Mouse (Mus musculus): ENCODE measurements around the gene Tmem39a. TPM values are rescaled to one million over a fixed set of nuclear protein-coding genes. Genes with fewer than 3 reads are reported as not detected.

Gene Tmem39a
- polyA plus RNA-seq, 1 experiment from 2014 or later, result 96.2 TPM

DNA sequence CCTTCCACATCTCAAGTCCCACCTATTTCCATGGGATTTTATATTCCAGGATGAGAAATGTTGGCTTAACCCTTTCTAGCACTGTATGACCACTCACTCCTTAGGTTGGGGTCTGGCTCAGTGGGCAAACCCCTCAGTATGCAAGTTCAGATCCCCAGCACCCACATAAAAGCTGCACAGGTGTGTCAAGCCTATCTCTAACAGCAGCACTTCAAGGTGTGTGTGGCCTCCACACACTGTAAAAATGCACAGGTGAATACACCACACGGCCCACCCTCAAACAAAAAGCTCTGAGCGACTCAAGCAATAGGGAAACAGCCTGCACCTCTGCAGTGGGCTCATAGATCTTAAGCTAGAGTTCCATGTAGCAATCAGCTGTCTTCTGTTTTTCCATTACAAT, 37.6 kb downstream of the Tmem39a start:
- no peaks in the 10 kb centered on the region for H3K4me1 ChIP-seq
- H3K27ac ChIP-seq (replicated peaks), result no peak overlapping the region
- no peak for DNase-seq (ENCODE audit: low spot score)
- no peak overlapping the region for H3K4me3 ChIP-seq
- H3K27me3 ChIP-seq (replicated peaks; ENCODE audit: low read depth, poor library complexity, severe bottlenecking), result no peaks in the 10 kb centered on the region
- H3K9me3 ChIP-seq, result no peaks in the 10 kb centered on the region
- WGBS, result 84% methylated on average over 2 of the region's 2 CpGs
- peaks cover 54% of the 10 kb centered on the region for H3K36me3 ChIP-seq (replicated peaks)

DNA sequence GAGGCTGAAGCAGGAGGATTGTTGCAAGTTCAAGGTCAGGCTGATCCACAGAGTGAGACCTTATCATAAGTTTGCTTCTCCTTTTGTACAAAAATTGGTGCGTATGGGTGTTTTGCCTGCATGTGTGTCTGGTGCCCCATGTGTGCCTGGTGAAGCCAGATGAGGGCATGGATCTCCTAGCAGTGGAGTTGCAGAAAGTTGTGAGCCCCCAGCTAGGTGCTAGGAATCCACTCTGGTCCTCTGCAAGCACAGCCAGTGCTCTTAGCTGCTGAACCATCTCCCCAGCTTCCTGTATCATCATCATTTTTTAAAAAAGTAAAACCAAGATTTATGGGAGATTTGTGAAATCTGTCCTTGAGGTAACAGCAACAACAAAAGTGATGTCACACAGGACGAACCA, 38.2 kb downstream of the Tmem39a start:
- no peaks in the 10 kb centered on the region for H3K27me3 ChIP-seq (replicated peaks; ENCODE audit: low read depth, poor library complexity, severe bottlenecking)
- peaks cover 54% of the 10 kb centered on the region for H3K36me3 ChIP-seq (replicated peaks)
- no peak for DNase-seq (ENCODE audit: low spot score)
- no peak overlapping the region for H3K27ac ChIP-seq (replicated peaks)
- H3K4me1 ChIP-seq, result no peaks in the 10 kb centered on the region
- H3K4me3 ChIP-seq, result no peak overlapping the region
- H3K9me3 ChIP-seq, result no peaks in the 10 kb centered on the region
- WGBS, result 95% methylated on average over 2 of the region's 2 CpGs

- no peaks in the 10 kb centered on the region for H3K9me3 ChIP-seq
- no peak for DNase-seq (ENCODE audit: low spot score)
- no peak overlapping the region for H3K4me3 ChIP-seq
- 0 out of 2 replicates have a peak, but pooled peaks cover 4% of the 10 kb centered on the region for H3K4me1 ChIP-seq
- 82% methylated on average over 11 of the region's 11 CpGs for WGBS
- H3K27me3 ChIP-seq (replicated peaks; ENCODE audit: low read depth, poor library complexity, severe bottlenecking), result no peaks in the 10 kb centered on the region
- H3K36me3 ChIP-seq (replicated peaks), result peaks cover 53% of the 10 kb centered on the region
- no peak overlapping the region for H3K27ac ChIP-seq (replicated peaks)
These were observed 40.6 kb downstream of the Tmem39a start for GRCm38 (mm10) chr16:38598986-38599680.

DNA sequence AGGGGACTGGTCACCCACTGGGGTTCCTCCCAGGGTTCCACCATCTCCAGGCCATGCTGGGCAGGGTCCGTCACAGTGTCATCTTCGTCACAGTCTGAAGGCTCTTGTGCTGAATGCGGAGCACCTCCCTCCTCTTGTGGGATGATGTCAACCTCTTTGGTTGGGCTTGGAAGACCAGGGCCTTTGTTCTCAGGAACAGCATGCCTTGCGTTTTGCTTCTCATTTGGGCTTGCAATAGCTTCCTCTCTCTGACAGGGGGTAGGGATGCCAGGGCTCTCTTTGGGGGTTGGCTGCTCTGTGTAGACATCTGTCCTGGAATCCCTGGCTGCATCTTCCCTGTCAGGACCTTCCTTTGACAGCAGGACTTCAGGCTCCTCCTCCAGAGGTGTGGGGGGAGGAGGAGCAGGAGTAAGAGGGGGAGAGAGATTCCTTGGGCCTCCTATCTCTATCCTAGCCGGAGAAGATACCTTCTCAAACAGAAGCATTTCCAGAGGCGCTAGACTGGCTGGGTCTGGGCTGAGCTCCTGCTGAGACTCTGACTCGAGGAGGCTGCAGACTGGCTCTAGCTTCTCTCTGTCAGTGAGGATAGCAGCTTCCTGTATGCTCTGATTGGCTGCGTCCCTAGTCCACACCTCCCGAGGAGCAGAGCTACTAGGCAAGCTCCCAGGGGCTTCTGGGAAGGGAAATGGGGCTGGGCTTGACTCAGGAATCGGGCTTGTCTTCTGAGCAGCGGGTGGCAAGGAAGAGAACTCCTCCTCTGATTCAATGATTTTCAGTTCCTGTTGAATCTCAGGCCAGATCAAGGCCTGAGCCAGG, 44.7 kb downstream of the Tmem39a start:
- H3K9me3 ChIP-seq, result no peaks in the 10 kb centered on the region
- 55% methylated on average over 11 of the region's 11 CpGs for WGBS
- peaks cover 71% of the 10 kb centered on the region for H3K36me3 ChIP-seq (replicated peaks)
- H3K4me1 ChIP-seq, result 0 out of 2 replicates have a peak, but pooled peaks cover 4% of the 10 kb centered on the region
- H3K4me3 ChIP-seq, result no peak overlapping the region
- no peaks in the 10 kb centered on the region for H3K27me3 ChIP-seq (replicated peaks; ENCODE audit: low read depth, poor library complexity, severe bottlenecking)
- DNase-seq (ENCODE audit: low spot score), result peak; percentile 17
- no peak overlapping the region; the same call in 1 of the 2 replicates for H3K27ac ChIP-seq (replicated peaks)

GRCm38 (mm10) chr16:38606509-38606908, 48.0 kb downstream of the Tmem39a start:
- no peak for DNase-seq (ENCODE audit: low spot score)
- H3K4me1 ChIP-seq, result peaks cover 15% of the 10 kb centered on the region; the same call in 1 of the 2 replicates
- H3K9me3 ChIP-seq, result peaks cover 9% of the 10 kb centered on the region; the same call in 1 of the 2 replicates
- peaks cover 88% of the 10 kb centered on the region for H3K36me3 ChIP-seq (replicated peaks)
- WGBS, result 83% methylated on average over 7 of the region's 7 CpGs
- H3K27me3 ChIP-seq (replicated peaks; ENCODE audit: low read depth, poor library complexity, severe bottlenecking), result no peaks in the 10 kb centered on the region
- no peak overlapping the region for H3K27ac ChIP-seq (replicated peaks)
- H3K4me3 ChIP-seq, result no peak overlapping the region

- DNase-seq (ENCODE audit: low spot score), result no peak
- Histone ChIP-seq H3K9me3 (peaks cover 9% of the 10 kb centered on the region; the same call in 1 of the 2 replicates), H3K27me3 (replicated peaks; ENCODE audit: low read depth, poor library complexity, severe bottlenecking) (no peaks in the 10 kb centered on the region), H3K4me1 (peaks cover 10% of the 10 kb centered on the region; the same call in 1 of the 2 replicates), H3K27ac (replicated peaks) (0 out of 2 replicates have a peak overlapping the region, but pooled peaks have one; percentile 40), H3K36me3 (replicated peaks) (peaks cover 78% of the 10 kb centered on the region), H3K4me3 (no peak overlapping the region)
- 77% methylated on average over 12 of the region's 12 CpGs for WGBS
These were observed 50.2 kb downstream of the Tmem39a start for GRCm38 (mm10) chr16:38608687-38609086.

- H3K4me1 ChIP-seq, result peaks cover 10% of the 10 kb centered on the region; the same call in 1 of the 2 replicates
- WGBS, result 62% methylated on average over 18 of the region's 18 CpGs
- H3K9me3 ChIP-seq, result peaks cover 9% of the 10 kb centered on the region; the same call in 1 of the 2 replicates
- no peak overlapping the region for H3K4me3 ChIP-seq
- peak; percentile 52 for DNase-seq (ENCODE audit: low spot score)
- H3K27me3 ChIP-seq (replicated peaks; ENCODE audit: low read depth, poor library complexity, severe bottlenecking), result no peaks in the 10 kb centered on the region
- peaks cover 74% of the 10 kb centered on the region for H3K36me3 ChIP-seq (replicated peaks)
- 0 out of 2 replicates have a peak overlapping the region, but pooled peaks have one; percentile 40 for H3K27ac ChIP-seq (replicated peaks)
These were observed 50.6 kb downstream of the Tmem39a start for GRCm38 (mm10) chr16:38609092-38609491.

- peaks cover 18% of the 10 kb centered on the region; the same call in 1 of the 2 replicates for H3K9me3 ChIP-seq
- no peak for DNase-seq (ENCODE audit: low spot score)
- 72% methylated on average over 5 of the region's 5 CpGs for WGBS
- H3K4me3 ChIP-seq, result no peak overlapping the region
- H3K4me1 ChIP-seq, result peaks cover 10% of the 10 kb centered on the region; the same call in 1 of the 2 replicates
- no peaks in the 10 kb centered on the region for H3K27me3 ChIP-seq (replicated peaks; ENCODE audit: low read depth, poor library complexity, severe bottlenecking)
- H3K36me3 ChIP-seq (replicated peaks), result peaks cover 63% of the 10 kb centered on the region
- no peak overlapping the region for H3K27ac ChIP-seq (replicated peaks)
These were observed 54.1 kb downstream of the Tmem39a start for GRCm38 (mm10) chr16:38612646-38613045.

GRCm38 (mm10) chr16:38613646-38614045, 55.1 kb downstream of the Tmem39a start:
- Histone ChIP-seq H3K4me1 (peaks cover 10% of the 10 kb centered on the region; the same call in 1 of the 2 replicates), H3K4me3 (no peak overlapping the region), H3K27me3 (replicated peaks; ENCODE audit: low read depth, poor library complexity, severe bottlenecking) (no peaks in the 10 kb centered on the region), H3K27ac (replicated peaks) (no peak overlapping the region), H3K36me3 (replicated peaks) (peaks cover 56% of the 10 kb centered on the region), H3K9me3 (peaks cover 18% of the 10 kb centered on the region; the same call in 1 of the 2 replicates)
- no peak for DNase-seq (ENCODE audit: low spot score)
- WGBS, result 88% methylated on average over 6 of the region's 6 CpGs

DNA sequence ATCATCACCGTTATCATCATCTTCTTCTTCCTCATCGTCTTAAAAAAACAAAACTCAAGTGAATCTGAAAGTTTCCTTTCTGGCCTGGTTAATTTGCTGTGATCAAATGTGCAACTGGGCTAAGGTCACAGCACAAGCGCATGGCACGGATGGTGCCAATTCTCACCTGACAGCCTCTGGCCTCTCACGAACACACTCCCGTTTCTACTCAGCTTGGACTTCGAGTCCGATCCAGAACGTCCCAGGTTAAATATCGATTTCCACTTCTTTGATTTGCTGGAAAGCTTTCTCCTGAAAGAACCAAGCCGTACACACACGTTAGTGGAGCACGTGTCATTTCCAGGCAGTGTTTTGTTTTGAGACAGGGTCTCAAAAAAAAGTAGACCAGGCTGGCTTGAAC, 59.5 kb downstream of the Tmem39a start:
- no peak for DNase-seq (ENCODE audit: low spot score)
- Histone ChIP-seq H3K27me3 (replicated peaks; ENCODE audit: low read depth, poor library complexity, severe bottlenecking) (no peaks in the 10 kb centered on the region), H3K9me3 (peaks cover 9% of the 10 kb centered on the region; the same call in 1 of the 2 replicates), H3K4me1 (no peaks in the 10 kb centered on the region), H3K36me3 (replicated peaks) (peaks cover 34% of the 10 kb centered on the region), H3K4me3 (no peak overlapping the region), H3K27ac (replicated peaks) (no peak overlapping the region)
- 96% methylated on average over 13 of the region's 13 CpGs for WGBS

GRCm38 (mm10) chr16:38619054-38619453, 60.6 kb downstream of the Tmem39a start:
- Histone ChIP-seq H3K4me1 (0 out of 2 replicates have a peak, but pooled peaks cover 3% of the 10 kb centered on the region), H3K27ac (replicated peaks) (no peak overlapping the region), H3K27me3 (replicated peaks; ENCODE audit: low read depth, poor library complexity, severe bottlenecking) (no peaks in the 10 kb centered on the region), H3K4me3 (no peak overlapping the region), H3K9me3 (peaks cover 9% of the 10 kb centered on the region; the same call in 1 of the 2 replicates), H3K36me3 (replicated peaks) (peaks cover 42% of the 10 kb centered on the region)
- WGBS, result 25% methylated on average over 6 of the region's 6 CpGs
- peak; percentile 78 for DNase-seq (ENCODE audit: low spot score)

- H3K4me3 ChIP-seq, result no peak overlapping the region
- no peaks in the 10 kb centered on the region for H3K27me3 ChIP-seq (replicated peaks; ENCODE audit: low read depth, poor library complexity, severe bottlenecking)
- 94% methylated on average over 16 of the region's 16 CpGs for WGBS
- H3K9me3 ChIP-seq, result no peaks in the 10 kb centered on the region
- 0 out of 2 replicates have a peak, but pooled peaks cover 3% of the 10 kb centered on the region for H3K4me1 ChIP-seq
- no peak overlapping the region for H3K27ac ChIP-seq (replicated peaks)
- H3K36me3 ChIP-seq (replicated peaks), result peaks cover 40% of the 10 kb centered on the region
- no peak for DNase-seq (ENCODE audit: low spot score)
These were observed 62.4 kb downstream of the Tmem39a start for GRCm38 (mm10) chr16:38620696-38621450.

Measured in embryonic facial prominence, embryonic 10.5 days (tissue).